11 mouse cellular contexts compared by ENCODE assay signal in the genomic region with DNA sequence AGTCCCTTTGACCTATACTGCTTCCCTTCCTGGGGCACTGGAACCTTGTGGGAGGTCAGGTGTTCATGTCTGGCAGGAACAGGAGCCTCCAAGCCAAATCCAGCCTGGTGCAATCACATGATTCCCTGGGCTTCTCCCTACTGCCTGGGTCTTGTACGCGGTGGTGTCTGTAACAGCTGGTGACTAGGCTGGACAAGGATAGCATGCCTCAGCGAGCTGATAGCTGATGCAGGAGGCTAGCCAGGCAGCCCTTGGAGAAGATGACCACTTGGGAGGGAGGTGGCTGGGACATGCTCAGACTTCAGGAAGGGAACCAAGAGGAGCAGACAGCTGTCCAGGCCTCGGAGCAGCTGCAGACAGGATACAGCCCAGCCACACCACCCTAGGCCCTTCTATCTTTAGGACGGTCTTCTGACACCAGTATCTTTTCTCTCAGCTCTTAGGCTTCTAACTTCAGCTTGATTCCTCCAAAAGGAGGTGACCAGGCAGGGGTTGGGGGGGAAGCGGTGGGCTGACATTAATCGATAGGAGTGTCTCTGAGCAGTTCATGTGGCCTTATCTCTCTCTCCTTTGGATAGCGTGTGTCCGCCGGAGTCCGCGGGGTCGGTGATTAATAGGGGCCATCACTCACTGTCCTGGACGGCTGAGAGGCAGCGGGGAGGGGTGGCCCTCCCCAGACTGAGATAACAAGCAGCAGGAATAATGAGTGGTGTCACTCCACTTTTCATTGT. TPM values are rescaled to one million over a fixed set of nuclear protein-coding genes. Genes with fewer than 3 reads are reported as not detected.
DNase-seq lines count a peak whose midpoint lies in the region; ATAC-seq lines count a peak whose summit lies in the region.
"Had no signal": no experiment of that assay in that cellular context is flagged by ENCODE, and none has a peak within 500 bp of the region (broad histone marks: within the 10 kb centered on the region; RNA-seq: fewer than 3 reads in every experiment).

No protein-coding gene starts in this region.

- peaks cover 30% of the 10 kb centered on the region for H3K36me3 ChIP-seq in kidney, embryonic 16.5 days (ENCODE audit: insufficient read depth, low read length)

- H3K4me1 ChIP-seq in kidney, embryonic 16.5 days (ENCODE audit: insufficient read depth, low read length) = peaks cover 21% of the 10 kb centered on the region

- no peak overlapping the region for H3K9ac ChIP-seq in kidney, embryonic 16.5 days (replicated peaks; ENCODE audit: low read length)

- intact Hi-C loops in heart, postnatal 14 days (cut with DNase I) = loop anchor here (5.0 kb wide), 1 partner anchor 144 kb away; no protein-coding TSS in a partner anchor

- peak; percentile 46 for DNase-seq in kidney, adult 18-20 months
- DNase-seq in embryo, embryonic 9.5 days (ENCODE audit: extremely low spot score) = peak; percentile 66
- DNase-seq in heart, postnatal 14 days = peak; percentile 45 to 53
- peak; percentile 24 for DNase-seq in lung, postnatal 36 days
- DNase-seq in testis, postnatal 14 days (ENCODE audit: low spot score) = no peak
- no peak for DNase-seq in thymus, postnatal 25 days
- DNase-seq in urinary bladder, postnatal 14 days (ENCODE audit: low spot score) = no peak

- no peak overlapping the region for H3K27ac ChIP-seq in kidney, embryonic 16.5 days (ENCODE audit: low read length)
- H3K27ac ChIP-seq: macrophage had no signal

- no peaks in the 10 kb centered on the region for H3K27me3 ChIP-seq in kidney, embryonic 16.5 days (ENCODE audit: insufficient read depth, low read length)
- H3K27me3 ChIP-seq: CH12.LX had no signal

- ATAC-seq in kidney, embryonic 16.5 days (ENCODE audit: low FRiP score, low TSS enrichment) = no peak

- WGBS in kidney, embryonic 16.5 days = 37% methylated on average over 15 of the region's 15 CpGs

- no peak overlapping the region for H3K4me3 ChIP-seq in kidney, embryonic 16.5 days (ENCODE audit: low read length)

- H3K9me3 ChIP-seq in kidney, embryonic 16.5 days (ENCODE audit: low read length) = no peaks in the 10 kb centered on the region

- H3K4me2 ChIP-seq in kidney, embryonic 16.5 days (replicated peaks; ENCODE audit: low read depth, low read length) = no peak overlapping the region

RNA-seq across cellular contexts. Expression of gene Cdk5rap3, which starts 9.7 kb away (rescaled TPM):
- 83.7 and 88.3 TPM in 2 replicates for polyA plus RNA-seq in kidney, embryonic 16.5 days (2015; fragmentation: Nextera tagmentation; extraction: Ambion mirVana)
- 10 to 100 TPM; 22.3 to 23.3 TPM for total RNA-seq in heart, postnatal 14 days (2021)

RNA-seq across cellular contexts. Expression of gene Prr15l, which starts 21.3 kb away (rescaled TPM):
- polyA plus RNA-seq in kidney, embryonic 16.5 days (2015; fragmentation: Nextera tagmentation; extraction: Ambion mirVana) = 52.5 and 55.8 TPM in 2 replicates
- 1 to 10 TPM in 1 of 2 experiments, under 1 TPM in 1; 0.88 to 1.8 TPM for total RNA-seq in heart, postnatal 14 days (2021)
- polyA plus RNA-seq: cortical plate, adult 2 months; macrophage had no signal

RNA-seq across cellular contexts. Expression of gene Pnpo, which starts 37.2 kb away (rescaled TPM):
- polyA plus RNA-seq in kidney, embryonic 16.5 days (2015; fragmentation: Nextera tagmentation; extraction: Ambion mirVana) = 38.0 TPM in 2 replicates
- 10 to 100 TPM; 14.1 to 15.0 TPM for total RNA-seq in heart, postnatal 14 days (2021)

RNA-seq across cellular contexts. Expression of gene Copz2, which starts 56.9 kb away (rescaled TPM):
- polyA plus RNA-seq in kidney, embryonic 16.5 days (2015; fragmentation: Nextera tagmentation; extraction: Ambion mirVana) = 115 and 117 TPM in 2 replicates
- 10 to 100 TPM; 34.6 to 35.8 TPM for total RNA-seq in heart, postnatal 14 days (2021)

Comparison
In these comparisons a context has a peak if more than half of its experiments do, and no peak if none do; other contexts are left out.
1. DNase-seq: peak in kidney, adult 18-20 months (single experiment), embryo, embryonic 9.5 days (single experiment), heart, postnatal 14 days (2 of 2) and lung, postnatal 36 days (single experiment); none in testis, postnatal 14 days (single experiment), thymus, postnatal 25 days (single experiment) and urinary bladder, postnatal 14 days (single experiment).